Mouse (Mus musculus): ENCODE data around the gene Dip2b. TPM values are rescaled to one million over a fixed set of nuclear protein-coding genes. Genes with fewer than 3 reads are reported as not detected.
"Not testable (repeated sequence)": the region's sequence is repeated elsewhere in the genome, so short reads cannot be mapped to it uniquely, and the experiment has no call there.

The Dip2b gene
- total RNA-seq, 2 experiments from 2014 or later = 5.8 to 8.3 TPM

- TF ChIP-seq CTCF (IDR thresholded peaks at IDR 0.05) = no peak
- intact Hi-C loops (cut with DNase I) = no loop called here
- H3K4me3 ChIP-seq = no peak overlapping the region
- H3K27ac ChIP-seq = peak overlapping the region; percentile 62; the same call in 1 of the 2 replicates
- no peak for DNase-seq
Measured at GRCm38 (mm10) chr15:100251153-100251780, 212.8 kb downstream of the Dip2b start.

- Histone ChIP-seq H3K4me3 (no peak overlapping the region), H3K27ac (no peak overlapping the region)
- TF ChIP-seq CTCF (IDR thresholded peaks at IDR 0.05) = no peak
- no peak for DNase-seq
- intact Hi-C loops (cut with DNase I) = no loop called here
Measured at GRCm38 (mm10) chr15:100256386-100256785, 217.9 kb downstream of the Dip2b start.

- TF ChIP-seq CTCF (IDR thresholded peaks at IDR 0.05) = no peak
- Histone ChIP-seq H3K27ac (no peak overlapping the region), H3K4me3 (no peak overlapping the region)
- DNase-seq = no peak
- intact Hi-C loops (cut with DNase I) = no loop called here
Measured at GRCm38 (mm10) chr15:100257305-100257704, 218.8 kb downstream of the Dip2b start.

GRCm38 (mm10) chr15:100258646-100259425, 220.4 kb downstream of the Dip2b start:
- TF ChIP-seq CTCF (IDR thresholded peaks at IDR 0.05) = no peak
- intact Hi-C loops (cut with DNase I) = no loop called here
- H3K27ac ChIP-seq = no peak overlapping the region
- no peak overlapping the region for H3K4me3 ChIP-seq
- no peak for DNase-seq

GRCm38 (mm10) chr15:100260351-100260750, 221.9 kb downstream of the Dip2b start:
- not testable (repeated sequence) for H3K27ac ChIP-seq, H3K4me3 ChIP-seq, DNase-seq
- intact Hi-C loops (cut with DNase I) = loop anchor here (5.0 to 10.0 kb wide), 2 partner anchors 42 to 204 kb away; partner anchors contain the start of genes Letmd1 and Mettl7a1

GRCm38 (mm10) chr15:100263246-100263905, 224.9 kb downstream of the Dip2b start:
- Histone ChIP-seq H3K27ac (no peak overlapping the region), H3K4me3 (no peak overlapping the region)
- intact Hi-C loops (cut with DNase I) = loop anchor here (2.0 to 10.0 kb wide), 3 partner anchors 39 to 201 kb away; partner anchors contain the start of genes Letmd1 and Mettl7a1
- no peak for DNase-seq
- peak; percentile 64 for TF ChIP-seq CTCF (IDR thresholded peaks at IDR 0.05)

GRCm38 (mm10) chr15:100265586-100266325, 227.3 kb downstream of the Dip2b start:
- H3K27ac ChIP-seq = no peak overlapping the region
- intact Hi-C loops (cut with DNase I) = loop anchor here (10.0 kb wide), 1 partner anchor 199 kb away; the partner anchor contains the start of gene Letmd1

GRCm38 (mm10) chr15:100268916-100269315, 230.5 kb downstream of the Dip2b start:
- intact Hi-C loops (cut with DNase I) = loop anchor here (10.0 kb wide), 1 partner anchor 196 kb away; the partner anchor contains the start of gene Letmd1
- Histone ChIP-seq H3K27ac (no peak overlapping the region), H3K4me3 (no peak overlapping the region)
- TF ChIP-seq CTCF (IDR thresholded peaks at IDR 0.05) = no peak
- DNase-seq = no peak

More at GRCm38 (mm10) chr15:100265586-100266325, 227.3 kb downstream of the Dip2b start:
- DNase-seq = no peak
- H3K4me3 ChIP-seq = no peak overlapping the region
- no peak for TF ChIP-seq CTCF (IDR thresholded peaks at IDR 0.05)

Other genes starting within 250 kb of the Dip2b start
- 1 to 10 TPM; 7.9 to 9.8 TPM for gene Lima1, start 163.2 kb upstream of the Dip2b start, total RNA-seq (2021)
- under 1 TPM; 0.05 to 0.11 TPM for gene Fam186a, start 71.6 kb upstream of the Dip2b start, total RNA-seq (2021)
- 10 to 100 TPM; 48.6 to 61.9 TPM for gene Larp4, start 68.6 kb upstream of the Dip2b start, total RNA-seq (2021)
- gene Atf1, start 189.2 kb downstream of the Dip2b start, total RNA-seq (2021) = 10 to 100 TPM; 55.4 to 56.6 TPM
- gene Tmprss12, start 242.2 kb downstream of the Dip2b start, total RNA-seq (2021) = not detected

Data from gastrocnemius, adult 2 months (tissue).